Mouse (Mus musculus) hindbrain, embryonic 10.5 days (tissue): ENCODE results near the gene Camkmt. TPM values are rescaled to one million over a fixed set of nuclear protein-coding genes. Genes with fewer than 3 reads are reported as not detected.

Source experiments
- DNase-seq: peaks from one replicate; pipeline ENCODE4 v3.0.0-alpha.2; 2017; ENCODE audit warnings: low spot score
- H3K27ac ChIP-seq: fragments of 300-500 bp; sonication (generic); 2 replicates; pipeline ENCODE4 v1.5.1; 2016; ENCODE audit warnings: mild to moderate bottlenecking, moderate library complexity
- H3K27me3 ChIP-seq: fragments of 300-500 bp; sonication (generic); 2 replicates; pipeline ENCODE4 v1.6.1; 2016; ENCODE audit warnings: mild to moderate bottlenecking; ENCODE audit not compliant: poor library complexity, insufficient read depth, severe bottlenecking
- H3K36me3 ChIP-seq: fragments of 300-500 bp; sonication (generic); 2 replicates; pipeline ENCODE4 v1.6.1; 2016; ENCODE audit warnings: mild to moderate bottlenecking, moderate library complexity
- H3K4me1 ChIP-seq: fragments of 300-500 bp; sonication (generic); replicated peaks from 2 replicates; pipeline ENCODE4 v1.6.1; 2016; ENCODE audit warnings: mild to moderate bottlenecking
- H3K4me3 ChIP-seq: fragments of 300-500 bp; sonication (generic); 2 replicates; pipeline ENCODE4 v1.5.1; 2016; ENCODE audit warnings: mild to moderate bottlenecking, moderate library complexity
- H3K9me3 ChIP-seq: fragments of 300-500 bp; sonication (generic); 2 replicates; pipeline ENCODE4 v1.6.1; 2016; ENCODE audit warnings: mild to moderate bottlenecking, moderate library complexity
- WGBS: fragments of 180-500 bp; shearing (Covaris S2); methylation state at CpG from one replicate; pipeline ENCODE4 v1.1.7; 2016; 5-methylcytosine and 5-hydroxymethylcytosine counted together
- polyA plus RNA-seq: library from polyadenylated mRNA; unstranded; fragments of >200 nt; fragmentation: Nextera tagmentation; extraction: Ambion mirVana; gene quantifications from 2 replicates; pipeline ENCODE4 v1.2.1, GENCODE M21; 2016

The Camkmt gene
- polyA plus RNA-seq, 1 experiment from 2014 or later: 14.1 TPM

GRCm38 (mm10) chr17:85072383-85072782 is 18.0 kb upstream of the Camkmt start:
- 0 out of 2 replicates have a peak overlapping the region, but pooled peaks have one; percentile 40 for H3K27ac ChIP-seq
- WGBS: 52% methylated on average over 11 of the region's 11 CpGs

GRCm38 (mm10) chr17:85073214-85073613 is 17.1 kb upstream of the Camkmt start:
- no peak overlapping the region for H3K4me3 ChIP-seq
- H3K9me3 ChIP-seq: no peaks in the 10 kb centered on the region
- H3K36me3 ChIP-seq: peaks cover 82% of the 10 kb centered on the region
- no peak overlapping the region for H3K27ac ChIP-seq
- WGBS: 71% methylated on average over 7 of the region's 7 CpGs
- DNase-seq: no peak
- H3K27me3 ChIP-seq: no peaks in the 10 kb centered on the region
- H3K4me1 ChIP-seq: peaks cover 8% of the 10 kb centered on the region; the same call in 1 of the 2 replicates

More at GRCm38 (mm10) chr17:85072383-85072782, 18.0 kb upstream of the Camkmt start:
- peaks cover 80% of the 10 kb centered on the region for H3K36me3 ChIP-seq
- no peak for DNase-seq
- H3K9me3 ChIP-seq: no peaks in the 10 kb centered on the region
- H3K27me3 ChIP-seq: no peaks in the 10 kb centered on the region
- peaks cover 8% of the 10 kb centered on the region; the same call in 1 of the 2 replicates for H3K4me1 ChIP-seq
- no peak overlapping the region for H3K4me3 ChIP-seq

GRCm38 (mm10) chr17:85074083-85074482 is 16.3 kb upstream of the Camkmt start:
- Histone ChIP-seq H3K36me3 (peaks cover 82% of the 10 kb centered on the region), H3K4me3 (no peak overlapping the region), H3K27ac (no peak overlapping the region), H3K27me3 (no peaks in the 10 kb centered on the region), H3K9me3 (no peaks in the 10 kb centered on the region), H3K4me1 (peaks cover 8% of the 10 kb centered on the region; the same call in 1 of the 2 replicates)
- 93% methylated on average over 4 of the region's 4 CpGs for WGBS
- DNase-seq: no peak

- H3K9me3 ChIP-seq: no peaks in the 10 kb centered on the region
- WGBS: 94% methylated on average over 3 of the region's 3 CpGs
- no peak for DNase-seq
- H3K27me3 ChIP-seq: no peaks in the 10 kb centered on the region
- H3K4me3 ChIP-seq: no peak overlapping the region
- H3K27ac ChIP-seq: no peak overlapping the region
- no peaks in the 10 kb centered on the region for H3K4me1 ChIP-seq
- H3K36me3 ChIP-seq: peaks cover 62% of the 10 kb centered on the region
Measured at GRCm38 (mm10) chr17:85079276-85079675, 11.1 kb upstream of the Camkmt start.

- Histone ChIP-seq H3K27ac (no peak overlapping the region), H3K4me3 (no peak overlapping the region), H3K9me3 (no peaks in the 10 kb centered on the region), H3K4me1 (no peaks in the 10 kb centered on the region), H3K36me3 (peaks cover 51% of the 10 kb centered on the region), H3K27me3 (no peaks in the 10 kb centered on the region)
- DNase-seq: no peak
- WGBS: 95% methylated on average over 11 of the region's 11 CpGs
Measured at GRCm38 (mm10) chr17:85080781-85081180, 9.6 kb upstream of the Camkmt start.

GRCm38 (mm10) chr17:85085335-85085734 is 5.0 kb upstream of the Camkmt start:
- WGBS: 94% methylated on average over 2 of the region's 2 CpGs
- no peak for DNase-seq

GRCm38 (mm10) chr17:85086501-85086900 is 3.9 kb upstream of the Camkmt start:
- Histone ChIP-seq H3K27ac (no peak overlapping the region), H3K36me3 (0 out of 2 replicates have a peak, but pooled peaks cover 2% of the 10 kb centered on the region), H3K9me3 (no peaks in the 10 kb centered on the region), H3K4me3 (no peak overlapping the region), H3K4me1 (peaks cover 15% of the 10 kb centered on the region), H3K27me3 (no peaks in the 10 kb centered on the region)
- WGBS: 90% methylated on average over 1 of the region's 1 CpGs
- no peak for DNase-seq

More at GRCm38 (mm10) chr17:85085335-85085734, 5.0 kb upstream of the Camkmt start:
- Histone ChIP-seq H3K4me3 (no peak overlapping the region), H3K36me3 (peaks cover 10% of the 10 kb centered on the region), H3K27me3 (no peaks in the 10 kb centered on the region), H3K9me3 (no peaks in the 10 kb centered on the region), H3K4me1 (peaks cover 9% of the 10 kb centered on the region), H3K27ac (no peak overlapping the region)

GRCm38 (mm10) chr17:85087591-85087990 is 2.8 kb upstream of the Camkmt start:
- WGBS: 93% methylated on average over 5 of the region's 5 CpGs
- Histone ChIP-seq H3K36me3 (0 out of 2 replicates have a peak, but pooled peaks cover 2% of the 10 kb centered on the region), H3K4me3 (no peak overlapping the region), H3K27me3 (no peaks in the 10 kb centered on the region), H3K27ac (no peak overlapping the region), H3K4me1 (peaks cover 17% of the 10 kb centered on the region), H3K9me3 (no peaks in the 10 kb centered on the region)
- no peak for DNase-seq

- Histone ChIP-seq H3K27ac (no peak overlapping the region), H3K36me3 (no peaks in the 10 kb centered on the region), H3K9me3 (no peaks in the 10 kb centered on the region), H3K27me3 (no peaks in the 10 kb centered on the region), H3K4me3 (no peak overlapping the region), H3K4me1 (peaks cover 17% of the 10 kb centered on the region)
- DNase-seq: no peak
- WGBS: 91% methylated on average over 11 of the region's 11 CpGs
Measured at GRCm38 (mm10) chr17:85088401-85088800, 2.0 kb upstream of the Camkmt start.

- Histone ChIP-seq H3K4me3 (peak overlapping the region; percentile 89), H3K27me3 (no peaks in the 10 kb centered on the region), H3K27ac (no peak overlapping the region), H3K36me3 (no peaks in the 10 kb centered on the region), H3K9me3 (no peaks in the 10 kb centered on the region), H3K4me1 (peaks cover 17% of the 10 kb centered on the region)
- 50% methylated on average over 6 of the region's 6 CpGs for WGBS
- no peak for DNase-seq
Measured at GRCm38 (mm10) chr17:85089011-85089410, 1.3 kb upstream of the Camkmt start.

GRCm38 (mm10) chr17:85089621-85090020 is 731 bp upstream of the Camkmt start:
- H3K27ac ChIP-seq: peak overlapping the region; percentile 92
- peak overlapping the region; percentile 89 for H3K4me3 ChIP-seq
- H3K27me3 ChIP-seq: no peaks in the 10 kb centered on the region
- no peaks in the 10 kb centered on the region for H3K36me3 ChIP-seq
- no peaks in the 10 kb centered on the region for H3K9me3 ChIP-seq
- H3K4me1 ChIP-seq: peaks cover 17% of the 10 kb centered on the region
- WGBS: 1% methylated on average over 16 of the region's 16 CpGs
- no peak for DNase-seq

GRCm38 (mm10) chr17:85091762-85092161 is 1.4 kb downstream of the Camkmt start:
- Histone ChIP-seq H3K4me3 (peak overlapping the region; percentile 89), H3K4me1 (peaks cover 17% of the 10 kb centered on the region), H3K27me3 (no peaks in the 10 kb centered on the region), H3K27ac (no peak overlapping the region), H3K36me3 (0 out of 2 replicates have a peak, but pooled peaks cover 4% of the 10 kb centered on the region), H3K9me3 (no peaks in the 10 kb centered on the region)
- 94% methylated on average over 6 of the region's 6 CpGs for WGBS
- no peak for DNase-seq

- Histone ChIP-seq H3K36me3 (peaks cover 40% of the 10 kb centered on the region), H3K4me3 (no peak overlapping the region), H3K27ac (no peak overlapping the region), H3K9me3 (peaks cover 16% of the 10 kb centered on the region; the same call in 1 of the 2 replicates), H3K4me1 (peaks cover 4% of the 10 kb centered on the region), H3K27me3 (peaks cover 7% of the 10 kb centered on the region; the same call in 1 of the 2 replicates)
- WGBS: 95% methylated on average over 3 of the region's 3 CpGs
- no peak for DNase-seq
Measured at GRCm38 (mm10) chr17:85096396-85096795, 6.0 kb downstream of the Camkmt start.
